Comparison of ENCODE assay signal across 18 mouse cellular contexts in the genomic region with DNA sequence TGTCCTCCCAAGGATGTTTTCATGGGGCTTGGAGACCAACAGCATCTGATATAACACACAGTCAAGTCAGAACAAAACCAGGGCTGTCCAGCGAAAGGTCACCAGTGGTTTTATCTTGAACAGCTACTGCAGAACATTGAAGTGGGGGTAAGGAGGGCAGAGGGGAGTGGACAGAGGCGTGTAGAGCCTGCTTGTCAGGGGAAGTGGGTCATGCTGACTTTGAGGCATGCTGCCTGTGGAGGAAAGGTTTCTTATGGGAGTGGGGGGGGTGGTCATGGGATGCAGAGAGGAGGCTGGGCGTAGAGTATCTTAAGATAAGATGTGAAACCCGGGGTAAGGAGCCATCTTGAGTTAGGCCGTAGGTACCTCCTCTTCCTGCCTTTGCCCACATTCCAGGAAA. TPM values are rescaled to one million over a fixed set of nuclear protein-coding genes. Genes with fewer than 3 reads are reported as not detected.
DNase-seq lines count a peak whose midpoint lies in the region; ATAC-seq and TF ChIP-seq lines count a peak whose summit lies in the region.
"Had no signal": no experiment of that assay in that cellular context is flagged by ENCODE, and none has a peak within 500 bp of the region (broad histone marks: within the 10 kb centered on the region; RNA-seq: fewer than 3 reads in every experiment).

No protein-coding gene starts in this region.

- no peak overlapping the region for H3K4me3 ChIP-seq in lung, adult 2 months (replicated peaks; ENCODE audit: extremely low read depth, low read depth, low read length)
- H3K4me3 ChIP-seq in kidney, adult 2 months (ENCODE audit: insufficient read depth, low read depth, low read length): no peak overlapping the region
- no peak overlapping the region for H3K4me3 ChIP-seq in lung, embryonic 14.5 days (ENCODE audit: low read depth, low read length)
- no peak overlapping the region for H3K4me3 ChIP-seq in stomach, embryonic 14.5 days (ENCODE audit: low read depth, low read length)
- H3K4me3 ChIP-seq: embryonic facial prominence, embryonic 12.5 days; forebrain, embryonic 13.5 days; heart, embryonic 15.5 days; neural tube, embryonic 13.5 days had no signal

- no peak for TF ChIP-seq CTCF in lung, adult 2 months (IDR thresholded peaks at IDR 0.05; ENCODE audit: insufficient read depth, low read length)
- TF ChIP-seq CTCF in kidney, adult 2 months (conservative IDR thresholded peaks at IDR 0.05; ENCODE audit: insufficient read depth, insufficient read length, low read depth, low read length): no peak
- no peak for TF ChIP-seq CTCF in lung, embryonic 14.5 days (IDR thresholded peaks at IDR 0.05; ENCODE audit: low read depth)

- H3K27ac ChIP-seq in kidney, adult 2 months (ENCODE audit: insufficient read depth, low read depth, low read length): peak overlapping the region; percentile 94
- H3K27ac ChIP-seq in lung, embryonic 14.5 days (ENCODE audit: low read depth): peak overlapping the region; percentile 71
- peak overlapping the region; percentile 49; the same call in 1 of the 2 replicates for H3K27ac ChIP-seq in stomach, embryonic 14.5 days (ENCODE audit: low read length)
- H3K27ac ChIP-seq: embryonic facial prominence, embryonic 12.5 days; forebrain, embryonic 13.5 days; heart, embryonic 15.5 days; hindbrain, embryonic 14.5 days; macrophage; neural tube, embryonic 13.5 days had no signal

- no peaks in the 10 kb centered on the region for H3K27me3 ChIP-seq in kidney, adult 2 months (replicated peaks; ENCODE audit: control insufficient read depth, insufficient read depth, low read length)
- H3K27me3 ChIP-seq in lung, embryonic 14.5 days (ENCODE audit: insufficient read depth, low read length): no peaks in the 10 kb centered on the region
- H3K27me3 ChIP-seq in stomach, embryonic 14.5 days (ENCODE audit: control insufficient read depth, insufficient read depth, low read length): no peaks in the 10 kb centered on the region
- H3K27me3 ChIP-seq: embryonic facial prominence, embryonic 12.5 days; forebrain, embryonic 13.5 days; heart, embryonic 15.5 days; neural tube, embryonic 13.5 days had no signal

- DNase-seq in lung, adult 18-20 months: peak; percentile 55 to 65
- no peak for DNase-seq in lung, adult 2 months
- peak; percentile 23 for DNase-seq in kidney, adult 2 months
- no peak for DNase-seq in lung, embryonic 14.5 days
- DNase-seq in layer of hippocampus, adult 9-10 months (ENCODE audit: low spot score): no peak
- DNase-seq: adrenal gland, postnatal 25 days; cerebellum, postnatal 14 days; heart, adult 11 months; right cerebral cortex, postnatal 25 days had no signal

- ATAC-seq in lung, embryonic 14.5 days (ENCODE audit: insufficient read depth): no peak
- ATAC-seq in stomach, embryonic 14.5 days (ENCODE audit: insufficient number of reproducible peaks, insufficient read depth, low FRiP score, low read depth): no peak
- no peak for ATAC-seq in erythroid progenitor cell, adult 5-6 weeks (replicated peaks; ENCODE audit: low FRiP score, poor library complexity, severe bottlenecking)
- ATAC-seq: forebrain, embryonic 13.5 days had no signal

- H3K9me3 ChIP-seq in lung, embryonic 14.5 days (ENCODE audit: low read depth, low read length): no peaks in the 10 kb centered on the region
- H3K9me3 ChIP-seq in stomach, embryonic 14.5 days (ENCODE audit: control insufficient read depth, low read depth, low read length): no peaks in the 10 kb centered on the region
- H3K9me3 ChIP-seq: embryonic facial prominence, embryonic 12.5 days; forebrain, embryonic 13.5 days; heart, embryonic 15.5 days; neural tube, embryonic 13.5 days had no signal

- WGBS in lung, adult 2 months: 58% methylated on average over 5 of the region's 5 CpGs
- WGBS in kidney, adult 2 months: 63% methylated on average over 5 of the region's 5 CpGs
- 56% methylated on average over 5 of the region's 5 CpGs for WGBS in lung, embryonic 14.5 days
- WGBS in stomach, embryonic 14.5 days: 62% methylated on average over 5 of the region's 5 CpGs

- peaks cover 5% of the 10 kb centered on the region for H3K4me1 ChIP-seq in lung, adult 2 months (ENCODE audit: control insufficient read depth, insufficient read depth, low read length)
- H3K4me1 ChIP-seq in kidney, adult 2 months (ENCODE audit: control insufficient read depth, insufficient read depth, low read length): peaks cover 34% of the 10 kb centered on the region
- peaks cover 5% of the 10 kb centered on the region; the same call in 1 of the 2 replicates for H3K4me1 ChIP-seq in lung, embryonic 14.5 days (ENCODE audit: insufficient read depth)
- H3K4me1 ChIP-seq in stomach, embryonic 14.5 days (ENCODE audit: control insufficient read depth, insufficient read depth, low read length): peaks cover 4% of the 10 kb centered on the region; the same call in 1 of the 2 replicates
- H3K4me1 ChIP-seq: forebrain, embryonic 13.5 days; heart, embryonic 15.5 days had no signal

- H3K36me3 ChIP-seq in kidney, adult 2 months (ENCODE audit: control insufficient read depth, insufficient read depth, low read length): no peaks in the 10 kb centered on the region
- no peaks in the 10 kb centered on the region for H3K36me3 ChIP-seq in lung, embryonic 14.5 days (ENCODE audit: insufficient read depth)
- H3K36me3 ChIP-seq in stomach, embryonic 14.5 days (ENCODE audit: control insufficient read depth, insufficient read depth, low read length): no peaks in the 10 kb centered on the region
- H3K36me3 ChIP-seq: embryonic facial prominence, embryonic 12.5 days; G1E; heart, embryonic 15.5 days; neural tube, embryonic 13.5 days had no signal

- H3K4me2 ChIP-seq in lung, embryonic 14.5 days: no peak overlapping the region
- no peak overlapping the region for H3K4me2 ChIP-seq in stomach, embryonic 14.5 days (replicated peaks; ENCODE audit: low read depth, low read length)
- H3K4me2 ChIP-seq: embryonic facial prominence, embryonic 12.5 days; forebrain, embryonic 13.5 days; heart, embryonic 15.5 days; hindbrain, embryonic 14.5 days; neural tube, embryonic 13.5 days had no signal

- no peak overlapping the region for H3K9ac ChIP-seq in lung, embryonic 14.5 days
- H3K9ac ChIP-seq in stomach, embryonic 14.5 days (replicated peaks; ENCODE audit: low read depth, low read length): no peak overlapping the region
- H3K9ac ChIP-seq: embryonic facial prominence, embryonic 12.5 days; forebrain, embryonic 13.5 days; heart, embryonic 15.5 days; hindbrain, embryonic 14.5 days; neural tube, embryonic 13.5 days had no signal

- TF ChIP-seq POLR2A in lung, adult 2 months (IDR thresholded peaks at IDR 0.05; ENCODE audit: borderline replicate concordance, extremely low read depth, low read depth, low read length): no peak
- no peak for TF ChIP-seq POLR2A in kidney, adult 2 months (IDR thresholded peaks at IDR 0.05; ENCODE audit: low read depth, low read length)

RNA-seq across cellular contexts. Expression of gene Dock8, which starts 37.5 kb away (rescaled TPM):
- 19.8 and 25.1 TPM in 2 replicates for polyA plus RNA-seq in lung, adult 2 months (2012; rRNA removed)
- polyA plus RNA-seq in kidney, adult 2 months (2012; rRNA removed): 17.8 and 18.4 TPM in 2 replicates
- 3.4 and 4.4 TPM in 2 replicates for polyA plus RNA-seq in lung, embryonic 14.5 days (2014; fragmentation: Nextera tagmentation; extraction: Ambion mirVana)
- 10.7 and 12.2 TPM in 2 replicates for polyA plus RNA-seq in stomach, embryonic 14.5 days (2014; fragmentation: Nextera tagmentation; extraction: Ambion mirVana)
- total RNA-seq in erythroid progenitor cell, adult 5-6 weeks (2015; ENCODE audit: low replicate concordance): 28.1 and 33.5 TPM in 2 replicates
- total RNA-seq in erythroid progenitor cell, adult 5-6 weeks (2017; ENCODE audit: low replicate concordance): 14.5 and 68.5 TPM in 2 replicates

Comparison
In these comparisons a context has a peak if more than half of its experiments do, and no peak if none do; other contexts are left out.
1. DNase-seq: peak in lung, adult 18-20 months (2 of 2) and kidney, adult 2 months (single experiment); none in lung, adult 2 months (single experiment), lung, embryonic 14.5 days (single experiment) and layer of hippocampus, adult 9-10 months (single experiment).
2. Peak in every context shown above with its lines, with median percentiles within 50 percentile points of each other: H3K27ac ChIP-seq.